In the genomic region with DNA sequence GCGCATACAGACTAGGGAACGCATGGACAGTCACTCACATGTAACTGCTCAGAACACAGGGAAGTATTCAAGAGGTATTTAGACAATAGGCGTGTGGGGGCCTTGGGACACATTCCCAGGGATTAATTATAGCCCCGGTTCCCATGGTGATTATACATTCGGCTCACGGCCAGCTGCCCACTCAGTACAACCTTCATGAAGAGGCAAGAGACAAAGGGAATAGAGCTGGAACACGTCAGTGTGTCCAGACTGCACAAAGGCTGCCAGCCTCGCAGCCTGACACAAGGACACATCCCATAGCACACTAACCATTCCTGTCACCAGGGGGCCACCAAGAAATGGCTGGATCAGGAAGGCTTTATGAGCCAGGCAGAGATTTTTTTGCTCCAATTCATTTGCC, we compare ENCODE assay signal across 8 mouse cellular contexts. TPM values are rescaled to one million over a fixed set of nuclear protein-coding genes. Genes with fewer than 3 reads are reported as not detected.
DNase-seq lines count a peak whose midpoint lies in the region; ATAC-seq and TF ChIP-seq lines count a peak whose summit lies in the region.

No protein-coding gene starts in this region.

- peak; percentile 86 for ATAC-seq in neural tube, embryonic 14.5 days (ENCODE audit: low read depth)
- ATAC-seq in granulocyte monocyte progenitor cell, adult 5-6 weeks (replicated peaks; ENCODE audit: poor library complexity, severe bottlenecking): no peak

- H3K4me2 ChIP-seq in neural tube, embryonic 14.5 days (ENCODE audit: low read depth, low read length): no peak overlapping the region

- H3K9ac ChIP-seq in heart, adult 2 months (ENCODE audit: low read depth, low read length): no peak overlapping the region
- H3K9ac ChIP-seq in neural tube, embryonic 14.5 days (replicated peaks; ENCODE audit: low read depth, low read length): no peak overlapping the region

- H3K36me3 ChIP-seq in heart, adult 2 months (ENCODE audit: control insufficient read depth, insufficient read depth, low read length): no peaks in the 10 kb centered on the region
- H3K36me3 ChIP-seq in kidney, adult 2 months (ENCODE audit: control insufficient read depth, insufficient read depth, low read length): no peaks in the 10 kb centered on the region
- H3K36me3 ChIP-seq in neural tube, embryonic 14.5 days (ENCODE audit: control insufficient read depth, insufficient read depth, low read length): no peaks in the 10 kb centered on the region

- no peaks in the 10 kb centered on the region for H3K9me3 ChIP-seq in neural tube, embryonic 14.5 days (ENCODE audit: control insufficient read depth, low read length)

- DNase-seq in cerebellum, adult 11 months: peak; percentile 16
- no peak for DNase-seq in cerebellum, adult 8-10 months
- peak; percentile 86 for DNase-seq in embryo, embryonic 10 days (ENCODE audit: low spot score)
- DNase-seq in heart, adult 2 months: peak; percentile 49 to 58
- peak; percentile 56 for DNase-seq in kidney, adult 2 months
- DNase-seq in left cerebral cortex, postnatal 25 days (ENCODE audit: low spot score in 2 of 2): peak; percentile 82 to 97

- H3K79me2 ChIP-seq in heart, adult 2 months (replicated peaks; ENCODE audit: control insufficient read depth, insufficient read depth, low read length): no peaks in the 10 kb centered on the region

- no peak overlapping the region for H3K27ac ChIP-seq in heart, adult 2 months
- H3K27ac ChIP-seq in kidney, adult 2 months (ENCODE audit: insufficient read depth, low read depth, low read length): no peak overlapping the region
- peak overlapping the region; percentile 78 for H3K27ac ChIP-seq in neural tube, embryonic 14.5 days (ENCODE audit: low read depth, low read length)

- H3K4me3 ChIP-seq in heart, adult 2 months: no peak overlapping the region
- H3K4me3 ChIP-seq in kidney, adult 2 months (ENCODE audit: insufficient read depth, low read depth, low read length): no peak overlapping the region
- no peak overlapping the region for H3K4me3 ChIP-seq in neural tube, embryonic 14.5 days (ENCODE audit: low read depth, low read length)

- peak; percentile 81 for TF ChIP-seq CTCF in heart, adult 2 months (IDR thresholded peaks at IDR 0.05)
- peak; percentile 51; the same call in 1 of the 2 replicates for TF ChIP-seq CTCF in kidney, adult 2 months (conservative IDR thresholded peaks at IDR 0.05; ENCODE audit: insufficient read depth, insufficient read length, low read depth, low read length)

- intact Hi-C loops in heart, adult 2 months (cut with DNase I): no loop called here
- intact Hi-C loops in left cerebral cortex, postnatal 25 days (cut with DNase I): loop anchor here (2.0 to 10.0 kb wide), 3 partner anchors 32 to 468 kb away; partner anchors contain the start of gene Napepld

- no peak for TF ChIP-seq POLR2A in heart, adult 2 months (IDR thresholded peaks at IDR 0.05; ENCODE audit: insufficient read depth, low read depth, low read length)
- TF ChIP-seq POLR2A in kidney, adult 2 months (IDR thresholded peaks at IDR 0.05; ENCODE audit: low read depth, low read length): no peak

- peaks cover 4% of the 10 kb centered on the region for H3K4me1 ChIP-seq in heart, adult 2 months (ENCODE audit: control insufficient read depth, insufficient read depth, low read length)
- H3K4me1 ChIP-seq in kidney, adult 2 months (ENCODE audit: control insufficient read depth, insufficient read depth, low read length): peaks cover 5% of the 10 kb centered on the region; the same call in 1 of the 2 replicates
- H3K4me1 ChIP-seq in neural tube, embryonic 14.5 days (ENCODE audit: control insufficient read depth, insufficient read depth, low read length): peaks cover 18% of the 10 kb centered on the region

- TF ChIP-seq EP300 in heart, adult 2 months (IDR thresholded peaks at IDR 0.05; ENCODE audit: insufficient read depth, low read depth, low read length): no peak

- H3K27me3 ChIP-seq in heart, adult 2 months (ENCODE audit: control insufficient read depth, insufficient read depth, low read length): no peaks in the 10 kb centered on the region
- no peaks in the 10 kb centered on the region for H3K27me3 ChIP-seq in kidney, adult 2 months (replicated peaks; ENCODE audit: control insufficient read depth, insufficient read depth, low read length)
- H3K27me3 ChIP-seq in neural tube, embryonic 14.5 days (ENCODE audit: control insufficient read depth, insufficient read depth, low read length): no peaks in the 10 kb centered on the region

- 9% methylated on average over 8 of the region's 8 CpGs for WGBS in heart, adult 2 months
- 15% methylated on average over 8 of the region's 8 CpGs for WGBS in kidney, adult 2 months
- WGBS in neural tube, embryonic 14.5 days: 8% methylated on average over 8 of the region's 8 CpGs

RNA-seq across cellular contexts. Expression of gene Pmpcb, which starts 4.0 kb away (rescaled TPM):
- 100 to 1,000 TPM; 250 to 288 TPM for total RNA-seq in heart, adult 2 months (2021)
- polyA plus RNA-seq in heart, adult 2 months (2012; rRNA removed): 99.0 and 192 TPM in 2 replicates
- 111 and 141 TPM in 2 replicates for polyA plus RNA-seq in kidney, adult 2 months (2012; rRNA removed)
- total RNA-seq in left cerebral cortex, postnatal 25 days (2021): 10 to 100 TPM; 68.0 to 71.4 TPM
- 76.5 and 82.1 TPM in 2 replicates for polyA plus RNA-seq in neural tube, embryonic 14.5 days (2014; fragmentation: Nextera tagmentation; extraction: Ambion mirVana)
- 45.9 and 67.3 TPM in 2 replicates for total RNA-seq in granulocyte monocyte progenitor cell, adult 5-6 weeks (2014; fragmentation: Nextera tagmentation)
- 97.9 and 124 TPM in 2 replicates for total RNA-seq in granulocyte monocyte progenitor cell, adult 5-6 weeks (2017)

RNA-seq across cellular contexts. Expression of gene Napepld, which starts 31.7 kb away (rescaled TPM):
- total RNA-seq in heart, adult 2 months (2021): 1 to 10 TPM; 5.4 to 5.9 TPM
- polyA plus RNA-seq in heart, adult 2 months (2012; rRNA removed): 2.4 and 3.7 TPM in 2 replicates
- polyA plus RNA-seq in kidney, adult 2 months (2012; rRNA removed): 4.3 and 5.1 TPM in 2 replicates
- total RNA-seq in left cerebral cortex, postnatal 25 days (2021): 10 to 100 TPM; 13.3 to 14.3 TPM
- 3.1 and 3.2 TPM in 2 replicates for polyA plus RNA-seq in neural tube, embryonic 14.5 days (2014; fragmentation: Nextera tagmentation; extraction: Ambion mirVana)
- 5.7 and 7.2 TPM in 2 replicates for total RNA-seq in granulocyte monocyte progenitor cell, adult 5-6 weeks (2014; fragmentation: Nextera tagmentation)
- total RNA-seq in granulocyte monocyte progenitor cell, adult 5-6 weeks (2017): 2.8 and 4.1 TPM in 2 replicates

RNA-seq across cellular contexts. Expression of gene Dnajc2, which starts 52.1 kb away (rescaled TPM):
- total RNA-seq in heart, adult 2 months (2021): 10 to 100 TPM; 20.9 to 21.5 TPM
- polyA plus RNA-seq in heart, adult 2 months (2012; rRNA removed): 4.1 and 4.9 TPM in 2 replicates
- 7.2 and 7.5 TPM in 2 replicates for polyA plus RNA-seq in kidney, adult 2 months (2012; rRNA removed)
- 10 to 100 TPM; 29.6 to 34.9 TPM for total RNA-seq in left cerebral cortex, postnatal 25 days (2021)
- polyA plus RNA-seq in neural tube, embryonic 14.5 days (2014; fragmentation: Nextera tagmentation; extraction: Ambion mirVana): 73.1 and 79.5 TPM in 2 replicates
- total RNA-seq in granulocyte monocyte progenitor cell, adult 5-6 weeks (2014; fragmentation: Nextera tagmentation): 92.1 and 94.1 TPM in 2 replicates
- total RNA-seq in granulocyte monocyte progenitor cell, adult 5-6 weeks (2017): 190 and 213 TPM in 2 replicates

RNA-seq across cellular contexts. Expression of gene Psmc2, which starts 52.2 kb away (rescaled TPM):
- total RNA-seq in heart, adult 2 months (2021): 10 to 100 TPM; 87.3 to 97.5 TPM
- 33.7 and 57.6 TPM in 2 replicates for polyA plus RNA-seq in heart, adult 2 months (2012; rRNA removed)
- 30.7 and 42.3 TPM in 2 replicates for polyA plus RNA-seq in kidney, adult 2 months (2012; rRNA removed)
- total RNA-seq in left cerebral cortex, postnatal 25 days (2021): 100 to 1,000 TPM; 108 to 118 TPM
- polyA plus RNA-seq in neural tube, embryonic 14.5 days (2014; fragmentation: Nextera tagmentation; extraction: Ambion mirVana): 173 and 185 TPM in 2 replicates
- 77.9 and 98.3 TPM in 2 replicates for total RNA-seq in granulocyte monocyte progenitor cell, adult 5-6 weeks (2014; fragmentation: Nextera tagmentation)
- 94.9 and 108 TPM in 2 replicates for total RNA-seq in granulocyte monocyte progenitor cell, adult 5-6 weeks (2017)
